Mouse (Mus musculus): ENCODE measurements at regions not wholly inside any gene's neighbourhood (a gene's known extent, or its start where the extent isn't known, plus 50 kb on each side); places are given as distances from the start of the nearest gene placed in this dataset.

GRCm38 (mm10) chr12:15657748-15658251 lies 158.9 kb downstream of the Trib2 start:
- TF ChIP-seq EP300 (IDR thresholded peaks at IDR 0.05; ENCODE audit: low read depth) (no peak), CTCF (IDR thresholded peaks at IDR 0.05; ENCODE audit: low read depth) (no peak)
